Mouse (Mus musculus): ENCODE measurements around the gene Sv2c.

GRCm38 (mm10) chr13:95965596-95965995 is 166.8 kb downstream of the Sv2c start:
- TF ChIP-seq CTCF (IDR thresholded peaks at IDR 0.05; ENCODE audit: control insufficient read depth, insufficient read depth, insufficient read length) (no peak), MYOD1 (IDR thresholded peaks at IDR 0.05; ENCODE audit: control insufficient read depth, insufficient read length, low read depth) (no peak)

Data from C2C12 (cell line).